8 mouse cellular contexts compared by ENCODE assay signal in genomic region chr8:111742261-111743037, GRCm38 (mm10). TPM values are rescaled to one million over a fixed set of nuclear protein-coding genes. Genes with fewer than 3 reads are reported as not detected.
DNase-seq lines count a peak whose midpoint lies in the region; ATAC-seq lines count a peak whose summit lies in the region.

No protein-coding gene starts in this region.

- peak overlapping the region; percentile 90 for H3K27ac ChIP-seq in hindbrain, embryonic 12.5 days
- H3K27ac ChIP-seq in limb, embryonic 11.5 days (replicated peaks; ENCODE audit: low read depth, low read length) = no peak overlapping the region
- peak overlapping the region; percentile 82 for H3K27ac ChIP-seq in neural tube, embryonic 15.5 days (replicated peaks)

- DNase-seq in retina, postnatal 1 day = peak; percentile 49
- DNase-seq in retina, embryonic 14.5 days (ENCODE audit: low spot score) = no peak
- peak; percentile 76 for DNase-seq in cerebellum, postnatal 14 days
- DNase-seq in limb, embryonic 11.5 days (ENCODE audit: low spot score) = no peak
- DNase-seq in thymus, postnatal 4 days = no peak
- DNase-seq in frontal cortex, postnatal 14 days (ENCODE audit: low spot score in 2 of 2) = no peak

- peaks cover 77% of the 10 kb centered on the region for H3K4me1 ChIP-seq in hindbrain, embryonic 12.5 days
- H3K4me1 ChIP-seq in limb, embryonic 11.5 days (ENCODE audit: control insufficient read depth, insufficient read depth, low read length) = peaks cover 39% of the 10 kb centered on the region
- peaks cover 77% of the 10 kb centered on the region for H3K4me1 ChIP-seq in neural tube, embryonic 15.5 days

- H3K9me3 ChIP-seq in hindbrain, embryonic 12.5 days (replicated peaks) = no peaks in the 10 kb centered on the region
- H3K9me3 ChIP-seq in limb, embryonic 11.5 days (ENCODE audit: control insufficient read depth, low read length) = no peaks in the 10 kb centered on the region
- no peaks in the 10 kb centered on the region for H3K9me3 ChIP-seq in neural tube, embryonic 15.5 days (replicated peaks)

- H3K9ac ChIP-seq in hindbrain, embryonic 12.5 days = peak overlapping the region; percentile 99
- peak overlapping the region; percentile 7 for H3K9ac ChIP-seq in limb, embryonic 11.5 days (ENCODE audit: low read length)
- H3K9ac ChIP-seq in neural tube, embryonic 15.5 days (replicated peaks) = peak overlapping the region; percentile 98

- peak overlapping the region; percentile 61 for H3K4me2 ChIP-seq in hindbrain, embryonic 12.5 days (replicated peaks)
- peak overlapping the region; percentile 70 for H3K4me2 ChIP-seq in limb, embryonic 11.5 days (ENCODE audit: low read depth, severe bottlenecking)
- H3K4me2 ChIP-seq in neural tube, embryonic 15.5 days = peak overlapping the region; percentile 81

- ATAC-seq in hindbrain, embryonic 12.5 days (ENCODE audit: low FRiP score) = 0 out of 2 replicates have a peak, but pooled peaks have one; percentile 4
- no peak for ATAC-seq in limb, embryonic 11.5 days (ENCODE audit: insufficient number of reproducible peaks, low FRiP score, low TSS enrichment, low read depth)
- ATAC-seq in neural tube, embryonic 15.5 days (ENCODE audit: low FRiP score) = no peak

- H3K36me3 ChIP-seq in hindbrain, embryonic 12.5 days = no peaks in the 10 kb centered on the region
- H3K36me3 ChIP-seq in limb, embryonic 11.5 days (ENCODE audit: control insufficient read depth, insufficient read depth, low read length) = no peaks in the 10 kb centered on the region; the same call in 1 of the 2 replicates
- H3K36me3 ChIP-seq in neural tube, embryonic 15.5 days = no peaks in the 10 kb centered on the region

- WGBS in hindbrain, embryonic 12.5 days = 27% methylated on average over 11 of the region's 11 CpGs
- WGBS in limb, embryonic 11.5 days = 40% methylated on average over 11 of the region's 11 CpGs
- 20% methylated on average over 11 of the region's 11 CpGs for WGBS in neural tube, embryonic 15.5 days

- H3K27me3 ChIP-seq in hindbrain, embryonic 12.5 days = no peaks in the 10 kb centered on the region
- no peaks in the 10 kb centered on the region for H3K27me3 ChIP-seq in limb, embryonic 11.5 days (ENCODE audit: control insufficient read depth, insufficient read depth, low read length)
- no peaks in the 10 kb centered on the region for H3K27me3 ChIP-seq in neural tube, embryonic 15.5 days (replicated peaks)

- H3K4me3 ChIP-seq in hindbrain, embryonic 12.5 days = peak overlapping the region; percentile 99
- H3K4me3 ChIP-seq in limb, embryonic 11.5 days (ENCODE audit: low read depth, low read length) = peak overlapping the region; percentile 92
- H3K4me3 ChIP-seq in neural tube, embryonic 15.5 days (replicated peaks) = peak overlapping the region; percentile 89

RNA-seq across cellular contexts. Expression of gene Bcar1, which starts 1.2 kb away (rescaled TPM):
- polyA plus RNA-seq in hindbrain, embryonic 12.5 days (2016; fragmentation: Nextera tagmentation; extraction: Ambion mirVana) = 50.7 and 56.5 TPM in 2 replicates
- 40.4 and 47.9 TPM in 2 replicates for polyA plus RNA-seq in limb, embryonic 11.5 days (2014; fragmentation: Nextera tagmentation; extraction: Ambion mirVana)
- polyA plus RNA-seq in neural tube, embryonic 15.5 days (2015; fragmentation: Nextera tagmentation; extraction: Ambion mirVana) = 41.5 and 42.8 TPM in 2 replicates

RNA-seq across cellular contexts. Expression of gene Ctrb1, which starts 51.6 kb away (rescaled TPM):
- polyA plus RNA-seq in hindbrain, embryonic 12.5 days (2016; fragmentation: Nextera tagmentation; extraction: Ambion mirVana) = not detected in 2 replicates
- polyA plus RNA-seq in limb, embryonic 11.5 days (2014; fragmentation: Nextera tagmentation; extraction: Ambion mirVana) = not detected in 2 replicates
- polyA plus RNA-seq in neural tube, embryonic 15.5 days (2015; fragmentation: Nextera tagmentation; extraction: Ambion mirVana) = 25.6 TPM in 1 of 2 replicates, not detected in the other

Comparison
In these comparisons a context has a peak if more than half of its experiments do, and no peak if none do; other contexts are left out.
1. DNase-seq: peak in retina, postnatal 1 day (single experiment) and cerebellum, postnatal 14 days (2 of 2); none in retina, embryonic 14.5 days (single experiment), limb, embryonic 11.5 days (single experiment), thymus, postnatal 4 days (single experiment) and frontal cortex, postnatal 14 days (0 of 2).
2. H3K9ac ChIP-seq: peak in every context shown above with its lines; median percentile 99 in hindbrain, embryonic 12.5 days; 98 in neural tube, embryonic 15.5 days; 7 in limb, embryonic 11.5 days.
3. Peak in every context shown above with its lines, with median percentiles within 50 percentile points of each other: H3K4me2 ChIP-seq and H3K4me3 ChIP-seq.